Mouse (Mus musculus): ENCODE measurements at regions not wholly inside any gene's neighbourhood (a gene's known extent, or its start where the extent isn't known, plus 50 kb on each side); places are given as distances from the start of the nearest gene placed in this dataset.

- no peak for DNase-seq (ENCODE audit: low read depth)
Measured at GRCm38 (mm10) chr8:54451323-54452021, 77.9 kb upstream of the Asb5 start.

DNA sequence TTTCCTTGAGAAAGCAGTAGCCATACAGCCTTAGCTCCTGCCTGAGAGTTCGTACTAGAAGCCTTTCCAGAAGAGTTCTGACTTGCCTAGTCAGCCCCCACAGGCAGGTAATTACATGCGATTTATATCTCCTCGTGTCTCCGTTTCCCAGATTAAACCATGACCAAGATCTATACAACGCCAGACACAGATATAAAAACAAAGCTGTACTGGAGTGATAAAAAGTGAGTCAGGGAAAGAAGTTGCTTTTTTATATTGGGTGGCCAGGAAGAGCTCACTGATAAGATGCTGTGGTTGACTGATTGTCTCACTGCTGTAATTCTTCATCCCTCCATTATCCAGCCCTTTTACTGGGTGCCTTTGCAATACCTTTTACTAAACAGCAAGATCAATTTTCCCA lies 64.4 kb upstream of the Asb5 start:
- peak; percentile 19 for DNase-seq (ENCODE audit: low read depth)

DNA sequence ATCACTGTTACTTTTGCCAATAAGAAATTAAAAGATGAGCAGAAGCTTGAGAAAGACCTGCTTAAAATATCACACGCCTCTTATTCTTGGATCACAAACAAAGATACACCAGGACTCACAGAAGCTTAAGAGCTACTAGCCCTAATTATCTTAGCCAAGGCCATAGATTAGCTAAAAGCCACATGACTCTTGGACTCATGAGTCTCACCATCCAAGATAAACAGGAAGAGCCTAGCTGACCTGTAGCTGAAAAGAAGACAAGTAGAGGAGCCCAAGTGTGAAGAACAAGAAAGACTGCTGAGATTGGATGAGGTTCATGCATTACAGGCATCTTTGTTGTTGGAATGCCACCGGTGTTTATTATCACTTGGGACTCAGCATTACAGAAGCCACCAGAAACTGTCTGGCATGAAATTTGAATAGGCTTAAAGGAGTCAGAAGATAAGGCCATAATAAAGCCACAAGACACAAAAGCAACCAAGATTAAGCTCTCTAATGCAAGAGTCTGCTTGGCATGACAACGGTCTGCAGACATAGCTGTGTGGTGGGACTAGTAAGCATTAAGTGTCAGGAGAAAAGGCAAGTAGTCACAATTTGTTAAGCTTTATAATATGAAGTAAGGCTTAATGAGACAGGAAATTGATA lies 63.8 kb upstream of the Asb5 start:
- peak; percentile 20 for DNase-seq (ENCODE audit: low read depth)
